Mouse (Mus musculus) left cerebral cortex, adult 9 months (tissue): ENCODE measurements around the gene Gast.
"Not testable (repeated sequence)": the region's sequence is repeated elsewhere in the genome, so short reads cannot be mapped to it uniquely, and the experiment has no call there.

Experiments
- DNase-seq, 2 experiments: peaks; one replicate each; pipeline ENCODE4 v3.0.0; 2022; ENCODE audit warnings: low spot score in 2 of 2

The Gast gene

GRCm38 (mm10) chr11:100361059-100361458, 26.9 kb downstream of the Gast start:
- not testable (repeated sequence) for DNase-seq

- peak in 1 of 2 experiments; percentile 82 for DNase-seq
These were observed 28.2 kb downstream of the Gast start for GRCm38 (mm10) chr11:100362209-100362978.

DNA sequence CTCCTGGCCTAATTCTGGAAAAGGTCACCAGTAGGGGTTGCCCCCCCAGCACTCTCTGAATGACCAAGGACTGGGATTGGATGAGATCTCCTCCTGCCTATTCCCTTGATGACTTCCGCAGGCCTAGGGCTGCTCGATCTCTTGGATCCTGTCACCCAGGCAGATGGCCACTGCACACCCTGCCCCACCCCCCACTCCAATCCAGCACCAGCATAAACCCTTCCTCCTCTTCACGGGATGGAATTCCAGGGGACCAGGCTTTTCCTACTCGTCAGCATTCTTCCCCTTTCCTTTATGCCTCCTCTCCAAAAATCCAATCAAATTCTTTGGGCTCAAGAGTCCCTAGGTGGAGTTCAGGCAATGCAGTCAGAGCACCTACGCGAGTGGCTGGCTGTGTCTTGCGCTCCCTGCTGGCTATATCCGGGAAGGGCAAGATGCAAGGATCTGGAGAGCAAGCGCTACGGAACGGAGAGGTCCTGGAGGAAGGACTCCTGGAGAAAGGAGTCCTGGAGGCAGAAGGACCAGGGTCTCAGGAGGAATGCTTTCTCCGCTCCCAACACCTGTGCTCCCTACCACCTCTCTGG, 28.9 kb downstream of the Gast start:
- peak in 1 of 2 experiments; percentile 64 for DNase-seq

- DNase-seq = no peak
These were observed 34.9 kb downstream of the Gast start for GRCm38 (mm10) chr11:100369145-100369544.

GRCm38 (mm10) chr11:100369822-100370221, 35.6 kb downstream of the Gast start:
- DNase-seq = no peak

GRCm38 (mm10) chr11:100371981-100372558, 37.9 kb downstream of the Gast start:
- no peak for DNase-seq

GRCm38 (mm10) chr11:100375127-100375526, 40.9 kb downstream of the Gast start:
- no peak for DNase-seq

- DNase-seq = no peak
These were observed 41.8 kb downstream of the Gast start for GRCm38 (mm10) chr11:100376005-100376404.

DNA sequence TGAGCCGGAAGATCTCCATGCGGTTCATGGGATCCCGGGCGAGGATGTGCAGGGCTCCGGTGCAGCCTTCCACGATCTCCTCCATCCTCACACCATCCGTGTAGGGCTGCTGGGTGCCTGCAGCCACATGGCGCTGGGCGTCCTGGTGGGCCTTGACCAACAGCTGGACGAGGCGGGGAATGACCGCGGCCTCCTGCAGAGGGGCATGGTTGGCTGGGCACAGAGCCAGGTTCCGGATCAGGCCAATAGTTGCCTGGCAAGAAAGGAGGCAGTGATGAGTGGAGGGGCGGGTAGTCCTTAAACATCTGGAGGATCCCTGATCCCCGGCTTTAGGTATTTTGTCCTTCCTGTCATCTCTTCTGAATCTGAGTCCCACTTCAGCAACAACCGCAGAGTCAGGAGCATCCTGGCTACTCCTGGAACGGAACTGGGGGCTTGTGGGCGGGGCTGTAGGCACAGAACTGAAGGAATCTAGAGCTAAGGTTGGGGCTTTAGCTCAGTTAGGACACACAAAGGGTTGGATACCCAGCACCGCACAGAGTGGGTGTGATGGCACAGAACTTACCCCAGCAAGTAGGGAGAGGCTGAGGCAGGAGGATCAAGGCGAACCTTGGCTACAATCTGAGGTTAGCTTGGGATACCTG, 42.7 kb downstream of the Gast start:
- DNase-seq = no peak

GRCm38 (mm10) chr11:100377989-100378388, 43.8 kb downstream of the Gast start:
- no peak for DNase-seq

DNA sequence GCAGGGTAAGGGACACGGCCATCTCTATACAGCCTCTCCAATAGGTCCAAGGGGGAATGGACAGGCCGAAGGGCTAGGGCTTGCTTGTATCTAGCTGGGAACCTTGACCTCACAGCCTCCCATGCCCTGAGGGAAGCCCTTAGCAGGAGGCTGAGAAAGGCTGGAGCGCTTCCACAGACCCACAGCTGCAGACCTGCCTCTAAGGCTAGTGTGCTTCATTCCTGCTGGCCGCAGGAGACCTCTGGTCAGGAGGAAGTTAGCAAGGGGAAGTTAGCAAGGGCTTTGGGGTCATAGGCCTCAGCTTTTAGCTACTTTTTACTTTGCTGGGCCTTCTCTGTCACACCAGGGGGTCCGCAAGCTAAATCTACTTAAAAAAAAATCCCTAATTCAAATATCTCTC, 44.2 kb downstream of the Gast start:
- DNase-seq = no peak

GRCm38 (mm10) chr11:100379311-100379710, 45.1 kb downstream of the Gast start:
- no peak for DNase-seq

- no peak for DNase-seq
These were observed 48.5 kb downstream of the Gast start for GRCm38 (mm10) chr11:100382682-100383081.

DNA sequence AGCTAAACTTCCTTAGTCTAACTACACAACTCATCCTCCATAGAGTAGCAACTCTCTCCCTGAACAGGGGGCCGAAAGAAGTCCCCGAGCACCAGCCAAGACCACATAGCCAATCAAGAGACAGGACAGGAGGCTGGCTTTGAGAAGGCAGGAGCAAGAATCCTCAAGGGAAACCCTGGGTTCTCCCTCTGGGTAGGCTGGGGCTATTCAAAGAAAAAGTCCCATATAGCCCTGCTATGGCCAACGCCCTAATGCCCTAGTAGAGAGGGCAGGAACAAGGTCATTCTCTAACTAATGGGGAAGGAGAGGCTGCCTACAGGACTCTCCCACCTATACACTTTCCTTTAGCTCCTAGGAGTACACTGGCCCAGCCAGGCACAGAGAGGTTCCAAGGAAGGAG, 50.8 kb downstream of the Gast start:
- DNase-seq = no peak

- DNase-seq = no peak
These were observed 52.4 kb downstream of the Gast start for GRCm38 (mm10) chr11:100386586-100386985.
